Mouse (Mus musculus) embryonic fibroblast, embryonic 13.5 days (primary cell): ENCODE measurements around the gene Camk1d.

Experiments
- CTCF ChIP-seq: IDR thresholded peaks from 2 replicates; pipeline ENCODE4 v1.5.1; 2011; ENCODE audit warnings: mild to moderate bottlenecking, control low read depth, low read length, moderate library complexity, borderline replicate concordance; ENCODE audit not compliant: insufficient read depth
- POLR2A ChIP-seq: IDR thresholded peaks from 2 replicates; pipeline ENCODE4 v1.6.1; 2011; ENCODE audit warnings: low read depth, mild to moderate bottlenecking, control low read depth, low read length, moderate library complexity

DNA sequence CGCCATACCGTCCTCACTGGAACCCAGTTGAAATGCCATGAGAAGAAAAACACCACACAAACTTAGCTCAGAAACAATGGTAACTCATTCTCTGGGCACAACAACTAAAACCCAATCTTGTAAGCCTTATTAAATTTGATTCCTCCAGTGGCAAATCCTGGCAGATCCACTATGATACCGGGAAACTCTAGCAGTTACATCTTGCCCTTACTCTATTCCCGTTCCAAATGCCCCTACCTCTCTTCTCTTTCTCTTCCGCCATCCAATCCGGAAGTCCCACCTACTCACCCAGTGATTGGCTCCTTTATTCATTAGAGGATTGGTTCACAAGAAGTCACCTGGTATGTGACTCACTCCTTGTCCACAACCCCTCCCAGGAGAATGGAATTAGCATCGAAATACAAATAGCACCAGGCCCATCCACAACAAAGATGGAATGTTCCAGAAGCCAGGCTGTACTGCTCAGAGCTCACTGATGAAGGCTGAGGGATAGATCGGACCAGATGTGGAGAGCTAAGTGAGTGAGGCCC lies 46.2 kb upstream of the Camk1d start:
- no peak for TF ChIP-seq POLR2A
- no peak for TF ChIP-seq CTCF
